Mouse (Mus musculus) stomach, postnatal 0 days (tissue): Measurements from ENCODE around the gene S100a4.

ENCODE experiments used
- CTCF ChIP-seq: IDR thresholded peaks from 2 replicates; pipeline ENCODE4 v1.5.1; 2016; ENCODE audit warnings: antibody characterized with exemption, low read depth, mild to moderate bottlenecking, moderate library complexity
- EP300 ChIP-seq: optimal IDR thresholded peaks from 2 replicates; pipeline ENCODE3; 2016; ENCODE audit warnings: antibody characterized with exemption

DNA sequence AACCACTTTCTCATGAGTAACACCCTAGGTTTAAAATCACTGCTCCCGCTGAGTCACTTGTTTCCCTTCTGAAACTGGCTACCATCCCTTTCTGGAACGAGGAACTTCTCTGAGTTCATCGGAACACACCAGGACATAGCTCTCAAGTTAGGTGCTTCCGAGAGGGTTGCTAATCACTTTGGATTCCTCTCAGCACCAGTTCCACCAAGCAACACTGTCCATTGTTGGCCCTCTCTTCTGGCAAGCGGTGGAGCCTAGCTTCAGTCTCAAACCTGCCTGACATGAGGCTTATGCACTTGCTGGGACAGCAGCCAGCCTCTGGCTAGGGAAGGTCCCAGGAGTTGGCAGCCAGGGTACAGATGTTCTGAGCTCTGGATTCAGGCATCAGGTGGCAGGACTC, 28.9 kb upstream of the S100a4 start:
- no peak for TF ChIP-seq CTCF
- no peak for TF ChIP-seq EP300
